Mouse (Mus musculus): ENCODE data around the gene Nim1k.

DNA sequence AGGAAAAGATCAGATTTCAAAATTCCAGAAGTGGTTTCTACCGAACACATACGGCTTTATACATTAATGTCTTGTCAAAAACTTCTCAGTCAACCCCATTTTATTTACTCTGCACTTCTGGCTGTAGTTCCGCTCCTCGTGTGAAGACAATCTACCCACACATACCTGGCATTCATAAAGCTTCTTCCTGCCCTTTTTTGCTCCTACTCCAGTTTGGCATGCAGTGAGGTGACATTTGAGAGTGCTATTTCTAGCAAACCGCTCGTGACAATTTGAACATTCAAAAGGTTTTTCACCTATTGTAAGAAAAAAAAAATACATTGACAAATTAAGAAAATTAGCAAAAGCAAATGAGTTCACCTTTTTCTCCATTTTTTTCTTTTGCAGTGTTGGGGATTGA lies 12.9 kb upstream of the Nim1k start:
- no peak for TF ChIP-seq CTCF (conservative IDR thresholded peaks at IDR 0.05; ENCODE audit: insufficient read depth, insufficient read length, low read depth, low read length)
- no peak for TF ChIP-seq POLR2A (IDR thresholded peaks at IDR 0.05; ENCODE audit: low read depth, low read length)
